Mouse (Mus musculus): ENCODE measurements at regions not wholly inside any gene's neighbourhood (a gene's known extent, or its start where the extent isn't known, plus 50 kb on each side); places are given as distances from the start of the nearest gene placed in this dataset.

- Histone ChIP-seq H3K27ac (no peak overlapping the region), H3K36me3 (replicated peaks; ENCODE audit: control insufficient read depth, insufficient read depth, low read depth) (no peaks in the 10 kb centered on the region), H3K27me3 (ENCODE audit: control insufficient read depth, insufficient read depth, low read length) (no peaks in the 10 kb centered on the region), H3K4me1 (replicated peaks; ENCODE audit: control insufficient read depth in 2 of 2, insufficient read depth in 2 of 2, low read length in 1 of 2) (no peaks in the 10 kb centered on the region), H3K9ac (replicated peaks) (no peak overlapping the region), H3K9me3 (ENCODE audit: control insufficient read depth, low read length) (no peaks in the 10 kb centered on the region), H3K4me2 (ENCODE audit: low read depth) (no peak overlapping the region), H3K4me3 (ENCODE audit: insufficient read depth in 1 of 2, low read depth in 2 of 2, low read length in 2 of 2) (no peak overlapping the region)
- no peak for TF ChIP-seq EP300 (IDR thresholded peaks at IDR 0.05; ENCODE audit: low read depth)
- no peak for TF ChIP-seq CTCF (IDR thresholded peaks at IDR 0.05; ENCODE audit: low read depth)
- ATAC-seq (ENCODE audit: insufficient read depth) (no peak), DNase-seq (ENCODE audit: low read depth in 3 of 3, low spot score in 3 of 3) (no peak)
- 60% methylated on average over 2 of the region's 2 CpGs for WGBS (ENCODE audit: insufficient replicate concordance)
Observed at GRCm38 (mm10) chr12:74502791-74503190, 186.6 kb upstream of the Gm11042 start.

GRCm38 (mm10) chr12:74477619-74478018, 161.4 kb upstream of the Gm11042 start:
- Histone ChIP-seq H3K4me1 (replicated peaks; ENCODE audit: control insufficient read depth in 2 of 2, insufficient read depth in 2 of 2, low read length in 1 of 2) (no peaks in the 10 kb centered on the region), H3K4me2 (ENCODE audit: low read depth) (no peak overlapping the region), H3K27me3 (ENCODE audit: control insufficient read depth, insufficient read depth, low read length) (no peaks in the 10 kb centered on the region), H3K9me3 (ENCODE audit: control insufficient read depth, low read length) (no peaks in the 10 kb centered on the region), H3K27ac (no peak overlapping the region), H3K36me3 (replicated peaks; ENCODE audit: control insufficient read depth, insufficient read depth, low read depth) (no peaks in the 10 kb centered on the region), H3K9ac (replicated peaks) (no peak overlapping the region), H3K4me3 (ENCODE audit: insufficient read depth in 1 of 2, low read depth in 2 of 2, low read length in 2 of 2) (no peak overlapping the region)
- 38% methylated on average over 2 of the region's 2 CpGs for WGBS (ENCODE audit: insufficient replicate concordance)
- DNase-seq (ENCODE audit: low read depth in 3 of 3, low spot score in 3 of 3) (no peak), ATAC-seq (ENCODE audit: insufficient read depth) (no peak)
- TF ChIP-seq CTCF (IDR thresholded peaks at IDR 0.05; ENCODE audit: low read depth) = no peak

- H3K36me3 ChIP-seq (replicated peaks; ENCODE audit: control insufficient read depth, insufficient read depth, low read depth) = no peaks in the 10 kb centered on the region
- H3K27me3 ChIP-seq (ENCODE audit: control insufficient read depth, insufficient read depth, low read length) = no peaks in the 10 kb centered on the region
- H3K4me3 ChIP-seq (ENCODE audit: insufficient read depth in 1 of 2, low read depth in 2 of 2, low read length in 2 of 2) = no peak overlapping the region
- ATAC-seq (ENCODE audit: insufficient read depth) (no peak), DNase-seq (ENCODE audit: low read depth in 3 of 3, low spot score in 3 of 3) (no peak)
- TF ChIP-seq CTCF (IDR thresholded peaks at IDR 0.05; ENCODE audit: low read depth) = no peak
- no peak for TF ChIP-seq EP300 (IDR thresholded peaks at IDR 0.05; ENCODE audit: low read depth)
- H3K27ac ChIP-seq = no peak overlapping the region
- no peak overlapping the region for H3K9ac ChIP-seq (replicated peaks)
- H3K9me3 ChIP-seq (ENCODE audit: control insufficient read depth, low read length) = no peaks in the 10 kb centered on the region
- 45% methylated on average over 1 of the region's 1 CpGs for WGBS (ENCODE audit: insufficient replicate concordance)
- H3K4me2 ChIP-seq (ENCODE audit: low read depth) = no peak overlapping the region
- H3K4me1 ChIP-seq (replicated peaks; ENCODE audit: control insufficient read depth in 2 of 2, insufficient read depth in 2 of 2, low read length in 1 of 2) = no peaks in the 10 kb centered on the region
Observed at GRCm38 (mm10) chr12:74474741-74475140, 158.5 kb upstream of the Gm11042 start.

- no peaks in the 10 kb centered on the region for H3K4me1 ChIP-seq (replicated peaks; ENCODE audit: control insufficient read depth in 2 of 2, insufficient read depth in 2 of 2, low read length in 1 of 2)
- WGBS (ENCODE audit: insufficient replicate concordance) = 39% methylated on average over 4 of the region's 4 CpGs
- H3K27ac ChIP-seq = no peak overlapping the region
Observed at GRCm38 (mm10) chr12:74458521-74458920, 142.3 kb upstream of the Gm11042 start.

GRCm38 (mm10) chr12:74452375-74453090, 136.3 kb upstream of the Gm11042 start:
- Histone ChIP-seq H3K4me1 (replicated peaks; ENCODE audit: control insufficient read depth in 2 of 2, insufficient read depth in 2 of 2, low read length in 1 of 2) (no peaks in the 10 kb centered on the region), H3K27me3 (ENCODE audit: control insufficient read depth, insufficient read depth, low read length) (no peaks in the 10 kb centered on the region), H3K9ac (replicated peaks) (no peak overlapping the region), H3K4me2 (ENCODE audit: low read depth) (no peak overlapping the region), H3K9me3 (ENCODE audit: control insufficient read depth, low read length) (no peaks in the 10 kb centered on the region), H3K4me3 (ENCODE audit: insufficient read depth in 1 of 2, low read depth in 2 of 2, low read length in 2 of 2) (no peak overlapping the region), H3K27ac (no peak overlapping the region), H3K36me3 (replicated peaks; ENCODE audit: control insufficient read depth, insufficient read depth, low read depth) (no peaks in the 10 kb centered on the region)
- WGBS (ENCODE audit: insufficient replicate concordance) = 59% methylated on average over 4 of the region's 4 CpGs
- DNase-seq (ENCODE audit: low read depth in 3 of 3, low spot score in 3 of 3) (no peak), ATAC-seq (ENCODE audit: insufficient read depth) (no peak)
- TF ChIP-seq CTCF (IDR thresholded peaks at IDR 0.05; ENCODE audit: low read depth) = no peak
- TF ChIP-seq EP300 (IDR thresholded peaks at IDR 0.05; ENCODE audit: low read depth) = no peak

More at GRCm38 (mm10) chr12:74458521-74458920, 142.3 kb upstream of the Gm11042 start:
- DNase-seq (ENCODE audit: low read depth in 3 of 3, low spot score in 3 of 3) = no peak
- ATAC-seq (ENCODE audit: insufficient read depth) = no peak
- H3K9me3 ChIP-seq (ENCODE audit: control insufficient read depth, low read length) = no peaks in the 10 kb centered on the region
- no peaks in the 10 kb centered on the region for H3K27me3 ChIP-seq (ENCODE audit: control insufficient read depth, insufficient read depth, low read length)
- H3K36me3 ChIP-seq (replicated peaks; ENCODE audit: control insufficient read depth, insufficient read depth, low read depth) = no peaks in the 10 kb centered on the region
- H3K4me2 ChIP-seq (ENCODE audit: low read depth) = no peak overlapping the region
- no peak overlapping the region for H3K9ac ChIP-seq (replicated peaks)
- TF ChIP-seq CTCF (IDR thresholded peaks at IDR 0.05; ENCODE audit: low read depth) = no peak
- no peak for TF ChIP-seq EP300 (IDR thresholded peaks at IDR 0.05; ENCODE audit: low read depth)
- H3K4me3 ChIP-seq (ENCODE audit: insufficient read depth in 1 of 2, low read depth in 2 of 2, low read length in 2 of 2) = no peak overlapping the region
